Mouse (Mus musculus): ENCODE data around the gene Pdzd2. TPM values are rescaled to one million over a fixed set of nuclear protein-coding genes. Genes with fewer than 3 reads are reported as not detected.

Gene Pdzd2
- polyA plus RNA-seq, 1 experiment from 2014 or later, result 3.4 TPM

- Histone ChIP-seq H3K4me2 (ENCODE audit: low read depth, low read length) (no peak overlapping the region), H3K9ac (replicated peaks; ENCODE audit: low read length) (no peak overlapping the region), H3K4me1 (ENCODE audit: control insufficient read depth, insufficient read depth, low read length) (no peaks in the 10 kb centered on the region), H3K4me3 (ENCODE audit: low read depth, low read length) (no peak overlapping the region), H3K27me3 (ENCODE audit: control insufficient read depth, insufficient read depth, low read length) (no peaks in the 10 kb centered on the region), H3K9me3 (replicated peaks; ENCODE audit: control insufficient read depth, low read length) (no peaks in the 10 kb centered on the region), H3K36me3 (replicated peaks; ENCODE audit: control insufficient read depth, insufficient read depth, low read depth, low read length) (no peaks in the 10 kb centered on the region), H3K27ac (replicated peaks; ENCODE audit: low read depth, low read length) (no peak overlapping the region)
- ATAC-seq (replicated peaks; ENCODE audit: insufficient number of reproducible peaks, low FRiP score, low TSS enrichment, low read depth) (no peak), DNase-seq (ENCODE audit: low spot score) (no peak)
- 89% methylated on average over 9 of the region's 9 CpGs for WGBS
Measured at GRCm38 (mm10) chr15:12660320-12660719, 79.4 kb downstream of the Pdzd2 start.

GRCm38 (mm10) chr15:12655959-12656662 is 83.6 kb downstream of the Pdzd2 start:
- Histone ChIP-seq H3K4me1 (ENCODE audit: control insufficient read depth, insufficient read depth, low read length) (no peaks in the 10 kb centered on the region), H3K27ac (replicated peaks; ENCODE audit: low read depth, low read length) (no peak overlapping the region), H3K9me3 (replicated peaks; ENCODE audit: control insufficient read depth, low read length) (no peaks in the 10 kb centered on the region), H3K27me3 (ENCODE audit: control insufficient read depth, insufficient read depth, low read length) (no peaks in the 10 kb centered on the region), H3K4me2 (ENCODE audit: low read depth, low read length) (no peak overlapping the region), H3K36me3 (replicated peaks; ENCODE audit: control insufficient read depth, insufficient read depth, low read depth, low read length) (no peaks in the 10 kb centered on the region), H3K9ac (replicated peaks; ENCODE audit: low read length) (no peak overlapping the region), H3K4me3 (ENCODE audit: low read depth, low read length) (no peak overlapping the region)
- DNase-seq (ENCODE audit: low spot score) (no peak), ATAC-seq (replicated peaks; ENCODE audit: insufficient number of reproducible peaks, low FRiP score, low TSS enrichment, low read depth) (no peak)
- WGBS, result 85% methylated on average over 6 of the region's 6 CpGs

GRCm38 (mm10) chr15:12655316-12655715 is 84.4 kb downstream of the Pdzd2 start:
- no peak for ATAC-seq (replicated peaks; ENCODE audit: insufficient number of reproducible peaks, low FRiP score, low TSS enrichment, low read depth)
- Histone ChIP-seq H3K27me3 (ENCODE audit: control insufficient read depth, insufficient read depth, low read length) (no peaks in the 10 kb centered on the region), H3K36me3 (replicated peaks; ENCODE audit: control insufficient read depth, insufficient read depth, low read depth, low read length) (no peaks in the 10 kb centered on the region), H3K27ac (replicated peaks; ENCODE audit: low read depth, low read length) (no peak overlapping the region), H3K4me3 (ENCODE audit: low read depth, low read length) (no peak overlapping the region), H3K9me3 (replicated peaks; ENCODE audit: control insufficient read depth, low read length) (no peaks in the 10 kb centered on the region), H3K4me2 (ENCODE audit: low read depth, low read length) (no peak overlapping the region), H3K9ac (replicated peaks; ENCODE audit: low read length) (no peak overlapping the region), H3K4me1 (ENCODE audit: control insufficient read depth, insufficient read depth, low read length) (no peaks in the 10 kb centered on the region)
- WGBS, result 93% methylated on average over 7 of the region's 7 CpGs
- no peak for DNase-seq (ENCODE audit: low spot score)

GRCm38 (mm10) chr15:12652336-12653031 is 87.2 kb downstream of the Pdzd2 start:
- 74% methylated on average over 15 of the region's 15 CpGs for WGBS
- Histone ChIP-seq H3K4me1 (ENCODE audit: control insufficient read depth, insufficient read depth, low read length) (no peaks in the 10 kb centered on the region), H3K4me3 (ENCODE audit: low read depth, low read length) (no peak overlapping the region), H3K36me3 (replicated peaks; ENCODE audit: control insufficient read depth, insufficient read depth, low read depth, low read length) (no peaks in the 10 kb centered on the region), H3K4me2 (ENCODE audit: low read depth, low read length) (no peak overlapping the region), H3K27ac (replicated peaks; ENCODE audit: low read depth, low read length) (no peak overlapping the region), H3K9ac (replicated peaks; ENCODE audit: low read length) (no peak overlapping the region), H3K27me3 (ENCODE audit: control insufficient read depth, insufficient read depth, low read length) (no peaks in the 10 kb centered on the region), H3K9me3 (replicated peaks; ENCODE audit: control insufficient read depth, low read length) (no peaks in the 10 kb centered on the region)
- DNase-seq (ENCODE audit: low spot score), result no peak
- ATAC-seq (replicated peaks; ENCODE audit: insufficient number of reproducible peaks, low FRiP score, low TSS enrichment, low read depth), result no peak

- Histone ChIP-seq H3K4me1 (ENCODE audit: control insufficient read depth, insufficient read depth, low read length) (no peaks in the 10 kb centered on the region), H3K27ac (replicated peaks; ENCODE audit: low read depth, low read length) (no peak overlapping the region), H3K4me3 (ENCODE audit: low read depth, low read length) (no peak overlapping the region), H3K4me2 (ENCODE audit: low read depth, low read length) (no peak overlapping the region), H3K36me3 (replicated peaks; ENCODE audit: control insufficient read depth, insufficient read depth, low read depth, low read length) (no peaks in the 10 kb centered on the region), H3K9me3 (replicated peaks; ENCODE audit: control insufficient read depth, low read length) (no peaks in the 10 kb centered on the region), H3K9ac (replicated peaks; ENCODE audit: low read length) (no peak overlapping the region), H3K27me3 (ENCODE audit: control insufficient read depth, insufficient read depth, low read length) (no peaks in the 10 kb centered on the region)
- DNase-seq (ENCODE audit: low spot score) (no peak), ATAC-seq (replicated peaks; ENCODE audit: insufficient number of reproducible peaks, low FRiP score, low TSS enrichment, low read depth) (no peak)
- 82% methylated on average over 3 of the region's 3 CpGs for WGBS
Measured at GRCm38 (mm10) chr15:12650236-12650635, 89.5 kb downstream of the Pdzd2 start.

- H3K4me3 ChIP-seq (ENCODE audit: low read depth, low read length), result no peak overlapping the region
- no peak overlapping the region for H3K27ac ChIP-seq (replicated peaks; ENCODE audit: low read depth, low read length)
- no peak overlapping the region for H3K9ac ChIP-seq (replicated peaks; ENCODE audit: low read length)
- 80% methylated on average over 3 of the region's 3 CpGs for WGBS
- H3K36me3 ChIP-seq (replicated peaks; ENCODE audit: control insufficient read depth, insufficient read depth, low read depth, low read length), result no peaks in the 10 kb centered on the region
- no peak overlapping the region for H3K4me2 ChIP-seq (ENCODE audit: low read depth, low read length)
- H3K9me3 ChIP-seq (replicated peaks; ENCODE audit: control insufficient read depth, low read length), result no peaks in the 10 kb centered on the region
- no peaks in the 10 kb centered on the region for H3K27me3 ChIP-seq (ENCODE audit: control insufficient read depth, insufficient read depth, low read length)
- DNase-seq (ENCODE audit: low spot score), result no peak
- ATAC-seq (replicated peaks; ENCODE audit: insufficient number of reproducible peaks, low FRiP score, low TSS enrichment, low read depth), result no peak
- H3K4me1 ChIP-seq (ENCODE audit: control insufficient read depth, insufficient read depth, low read length), result no peaks in the 10 kb centered on the region
Measured at GRCm38 (mm10) chr15:12649674-12650073, 90.0 kb downstream of the Pdzd2 start.

GRCm38 (mm10) chr15:12649131-12649530 is 90.6 kb downstream of the Pdzd2 start:
- Histone ChIP-seq H3K4me2 (ENCODE audit: low read depth, low read length) (no peak overlapping the region), H3K4me1 (ENCODE audit: control insufficient read depth, insufficient read depth, low read length) (no peaks in the 10 kb centered on the region), H3K27ac (replicated peaks; ENCODE audit: low read depth, low read length) (no peak overlapping the region), H3K9ac (replicated peaks; ENCODE audit: low read length) (no peak overlapping the region), H3K36me3 (replicated peaks; ENCODE audit: control insufficient read depth, insufficient read depth, low read depth, low read length) (no peaks in the 10 kb centered on the region), H3K9me3 (replicated peaks; ENCODE audit: control insufficient read depth, low read length) (no peaks in the 10 kb centered on the region), H3K27me3 (ENCODE audit: control insufficient read depth, insufficient read depth, low read length) (no peaks in the 10 kb centered on the region), H3K4me3 (ENCODE audit: low read depth, low read length) (no peak overlapping the region)
- DNase-seq (ENCODE audit: low spot score) (no peak), ATAC-seq (replicated peaks; ENCODE audit: insufficient number of reproducible peaks, low FRiP score, low TSS enrichment, low read depth) (no peak)
- WGBS, result 86% methylated on average over 2 of the region's 2 CpGs

- no peaks in the 10 kb centered on the region for H3K36me3 ChIP-seq (replicated peaks; ENCODE audit: control insufficient read depth, insufficient read depth, low read depth, low read length)
- no peaks in the 10 kb centered on the region for H3K9me3 ChIP-seq (replicated peaks; ENCODE audit: control insufficient read depth, low read length)
- H3K27ac ChIP-seq (replicated peaks; ENCODE audit: low read depth, low read length), result no peak overlapping the region
- DNase-seq (ENCODE audit: low spot score) (no peak), ATAC-seq (replicated peaks; ENCODE audit: insufficient number of reproducible peaks, low FRiP score, low TSS enrichment, low read depth) (no peak)
- WGBS, result 87% methylated on average over 7 of the region's 7 CpGs
- no peak overlapping the region for H3K9ac ChIP-seq (replicated peaks; ENCODE audit: low read length)
- no peaks in the 10 kb centered on the region for H3K4me1 ChIP-seq (ENCODE audit: control insufficient read depth, insufficient read depth, low read length)
- no peaks in the 10 kb centered on the region for H3K27me3 ChIP-seq (ENCODE audit: control insufficient read depth, insufficient read depth, low read length)
- H3K4me3 ChIP-seq (ENCODE audit: low read depth, low read length), result no peak overlapping the region
- H3K4me2 ChIP-seq (ENCODE audit: low read depth, low read length), result no peak overlapping the region
Measured at GRCm38 (mm10) chr15:12640755-12641154, 99.0 kb downstream of the Pdzd2 start.

Measured in embryonic facial prominence, embryonic 11.5 days (tissue).